Mouse (Mus musculus) embryo, embryonic 11.5 days (tissue): ENCODE measurements at regions not wholly inside any gene's neighbourhood (a gene's known extent, or its start where the extent isn't known, plus 50 kb on each side); places are given as distances from the start of the nearest gene placed in this dataset.

Experiments used
- DNase-seq: peaks from one replicate; pipeline ENCODE4 v3.0.0-alpha.2; 2012; ENCODE audit warnings: low read depth, low spot score

DNA sequence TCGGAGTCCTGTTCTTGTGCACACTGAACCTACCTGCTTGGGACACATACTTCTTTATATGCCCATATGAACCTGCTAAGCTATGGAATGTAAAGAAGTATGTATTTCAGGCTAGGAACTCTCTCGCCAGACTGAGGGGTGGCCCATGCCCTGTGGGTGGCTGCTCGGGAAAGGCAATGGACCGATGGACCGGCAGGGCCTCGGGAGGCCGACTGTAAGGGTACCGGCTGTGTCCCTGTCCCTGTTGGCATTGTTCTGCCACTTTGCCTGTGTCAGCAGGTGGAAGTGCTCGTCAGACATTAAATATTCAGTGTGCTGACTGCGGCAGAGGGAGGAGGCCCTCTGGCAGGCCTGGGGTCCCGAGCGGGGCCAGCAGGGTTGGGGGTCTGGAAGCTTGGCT is 54.5 kb upstream of the Gata5 start:
- no peak for DNase-seq

DNA sequence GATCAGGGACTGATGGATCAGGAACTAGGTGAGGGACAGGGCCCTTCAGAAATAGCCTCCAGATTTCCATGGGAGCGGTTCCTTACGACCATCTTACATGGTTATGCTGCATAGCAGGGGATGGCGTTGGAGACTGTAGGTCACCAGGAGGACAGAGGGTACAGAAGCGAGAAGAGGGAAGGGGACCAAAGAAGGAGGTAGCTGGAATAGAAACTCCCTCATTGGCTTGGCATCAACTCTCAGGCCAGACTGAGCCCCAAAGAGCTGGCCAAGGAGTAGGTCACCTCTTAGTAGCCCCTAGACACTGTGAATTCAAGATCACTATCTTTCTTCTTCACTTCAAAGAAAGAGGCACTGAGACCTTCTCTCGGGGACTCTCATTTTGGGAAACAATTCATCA is 53.6 kb upstream of the Gata5 start:
- no peak for DNase-seq

DNA sequence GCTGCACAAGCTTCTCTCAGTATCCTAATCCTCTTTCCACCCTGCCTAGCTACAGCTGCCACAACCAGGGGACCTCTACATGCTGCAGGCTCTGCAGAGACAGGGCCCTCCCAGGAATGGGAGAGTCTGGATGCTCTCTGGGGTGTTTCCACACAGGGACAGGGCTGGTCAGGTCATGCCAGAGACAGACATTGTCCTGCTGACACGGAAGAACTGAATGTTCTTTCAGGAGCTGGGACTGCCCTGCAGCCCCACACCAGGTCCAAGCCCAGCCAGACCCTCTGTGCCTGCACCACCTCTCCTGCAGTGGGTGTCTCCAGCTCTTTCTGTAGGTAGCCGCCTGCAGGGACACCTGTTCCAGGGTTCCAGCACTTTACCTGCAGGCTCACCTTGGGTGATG is 52.8 kb upstream of the Gata5 start:
- DNase-seq: no peak

DNA sequence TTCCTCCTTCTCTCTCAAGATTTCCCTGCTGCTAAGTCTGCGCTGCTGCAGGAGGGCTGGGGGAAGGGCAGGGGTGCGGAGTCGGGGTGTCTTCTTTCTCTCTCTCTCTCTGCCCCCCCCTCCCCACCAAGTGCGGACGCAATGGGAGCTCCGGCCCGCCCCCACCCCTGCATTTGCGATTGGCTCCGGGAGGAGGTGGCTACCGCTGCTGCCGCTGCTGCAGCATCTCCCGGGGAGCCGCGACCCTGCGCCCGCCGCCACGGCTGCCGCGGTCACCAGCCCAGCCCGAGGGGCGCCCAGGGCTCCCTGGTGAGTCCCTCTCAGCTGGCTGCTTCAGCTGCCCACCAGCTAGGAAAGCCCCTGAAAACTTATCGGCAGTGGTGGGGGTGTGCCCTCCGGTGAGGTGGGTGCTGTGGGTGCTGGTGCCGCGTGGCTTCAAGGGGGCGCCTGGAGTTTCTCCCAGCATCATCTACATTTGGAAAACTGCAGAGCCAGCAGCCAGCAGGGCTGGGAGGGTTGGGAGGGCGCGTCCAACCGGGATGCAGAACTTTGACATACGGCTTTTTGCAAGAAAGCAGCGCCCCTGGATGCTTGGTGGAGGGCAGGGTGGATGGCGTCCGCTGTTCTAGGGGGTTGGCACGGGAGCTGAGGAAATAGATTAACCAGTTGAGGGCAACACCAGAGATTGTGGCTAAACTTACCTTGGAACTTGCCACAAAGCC is 51.6 kb upstream of the Gata5 start:
- DNase-seq: peak; percentile 29

DNA sequence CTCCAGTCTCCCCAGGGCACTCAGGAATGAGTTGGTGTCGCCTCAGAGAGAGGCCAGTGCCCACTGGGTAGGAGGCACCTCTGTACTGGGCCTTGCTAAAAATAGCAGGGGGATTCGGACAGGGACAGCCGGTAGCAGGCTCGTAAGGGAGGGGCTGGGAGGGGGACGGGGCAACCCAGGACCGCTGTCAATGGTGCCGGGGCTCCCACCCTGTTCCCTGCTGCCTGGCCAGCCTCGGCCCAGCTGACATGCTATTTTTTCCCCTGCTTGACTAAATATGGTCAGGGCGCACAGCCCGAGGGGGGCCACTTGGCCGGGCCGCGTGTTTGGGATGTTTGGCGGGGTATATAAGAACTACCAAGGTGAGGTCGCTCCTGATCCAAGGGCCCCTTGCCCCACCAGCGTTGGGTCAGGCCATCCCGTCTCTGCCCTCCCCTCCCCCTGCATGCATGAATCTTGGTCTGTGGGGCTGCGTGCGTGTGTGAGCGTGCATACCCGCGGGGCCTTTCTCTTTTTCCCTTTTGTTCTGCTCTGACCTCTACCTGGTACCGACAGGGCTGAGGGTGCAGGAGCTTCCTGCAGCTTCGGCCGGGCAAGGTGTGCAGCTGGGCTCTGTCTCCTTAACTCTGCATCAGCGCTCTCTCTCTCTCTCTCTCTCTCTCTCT is 50.9 kb upstream of the Gata5 start:
- DNase-seq: peak; percentile 7
